Mouse (Mus musculus) liver, adult 2 months (tissue): ENCODE results near the gene Fto.

Experiments
- CTCF ChIP-seq: fragments of 200-500 bp; IDR thresholded peaks from 2 replicates; pipeline ENCODE4 v1.5.1; 2011; ENCODE audit warnings: low read depth, low read length, control low read depth
- POLR2A ChIP-seq: fragments of 200-500 bp; IDR thresholded peaks from 2 replicates; pipeline ENCODE4 v1.6.1; 2011; ENCODE audit warnings: low read length, control low read depth; ENCODE audit not compliant: insufficient read depth; ENCODE audit errors: extremely low read depth

DNA sequence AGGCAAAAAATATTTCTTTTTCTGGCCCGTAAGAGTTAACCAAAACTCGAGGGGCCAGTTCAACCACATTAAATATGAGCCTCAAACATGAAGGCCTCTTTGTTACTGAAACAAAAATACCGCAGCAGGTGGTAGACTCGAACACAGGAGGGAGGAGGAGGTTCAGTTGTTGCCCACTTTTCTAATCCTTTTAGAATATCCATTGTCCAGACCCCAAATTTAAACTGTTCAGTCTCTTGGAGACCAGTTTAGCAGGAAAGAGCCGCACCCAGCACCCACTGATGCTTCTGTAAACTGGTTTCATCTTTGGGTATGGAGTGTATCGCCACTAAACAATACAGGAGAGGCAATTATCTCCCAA is 196.6 kb downstream of the Fto start:
- TF ChIP-seq CTCF (no peak), POLR2A (no peak)
